Comparison of ENCODE assay signal across 8 mouse cellular contexts in genomic region chr6:29395910-29396713, GRCm38 (mm10). TPM values are rescaled to one million over a fixed set of nuclear protein-coding genes. Genes with fewer than 3 reads are reported as not detected.
DNase-seq lines count a peak whose midpoint lies in the region; ATAC-seq and TF ChIP-seq lines count a peak whose summit lies in the region.

Gene Ccdc136, plus strand, starts transcription at chr6:29396309.

- no peak within 1 kb of the TSS for H3K9ac ChIP-seq in lung, postnatal 0 days (replicated peaks; ENCODE audit: low read depth)

- peak within 1 kb of the TSS; percentile 68 for H3K4me3 ChIP-seq in hindbrain, embryonic 10.5 days
- H3K4me3 ChIP-seq in lung, postnatal 0 days (ENCODE audit: low read depth, low read length), result peak within 1 kb of the TSS; percentile 46

- TF ChIP-seq EP300 in lung, postnatal 0 days (IDR thresholded peaks at IDR 0.05), result no peak

- TF ChIP-seq CTCF in lung, postnatal 0 days (IDR thresholded peaks at IDR 0.05), result no peak

- WGBS in hindbrain, embryonic 10.5 days, result under 1% methylated on average over 49 of the region's 49 CpGs
- 2% methylated on average over 37 of the region's 49 CpGs for WGBS in lung, postnatal 0 days

- ATAC-seq in lung, postnatal 0 days, result peak; percentile 96

- peaks cover 47% of the 10 kb centered on the region for H3K27me3 ChIP-seq in hindbrain, embryonic 10.5 days (ENCODE audit: insufficient read depth, poor library complexity, severe bottlenecking)
- peaks cover 16% of the 10 kb centered on the region for H3K27me3 ChIP-seq in lung, postnatal 0 days (replicated peaks; ENCODE audit: insufficient read depth, low read length)

- no peaks in the 10 kb centered on the region for H3K9me3 ChIP-seq in hindbrain, embryonic 10.5 days
- no peaks in the 10 kb centered on the region for H3K9me3 ChIP-seq in lung, postnatal 0 days (ENCODE audit: low read length)

- peak; percentile 87 for DNase-seq in NIH3T3 (ENCODE audit: low read depth)
- DNase-seq in cerebellum, adult 9-10 months, result peak; percentile 89
- DNase-seq in frontal cortex, adult 2 months (ENCODE audit: extremely low spot score in 1 of 2, low spot score in 1 of 2), result peak; percentile 57 to 82
- DNase-seq in hindbrain, embryonic 10.5 days (ENCODE audit: low spot score), result peak; percentile 75
- peak; percentile 68 for DNase-seq in layer of hippocampus, postnatal 14 days (ENCODE audit: low spot score in 2 of 2)
- DNase-seq in lung, postnatal 0 days (ENCODE audit: low spot score), result peak; percentile 79
- peak; percentile 34 for DNase-seq in retina, adult 2 months (ENCODE audit: low read depth, low spot score)
- no peak for DNase-seq in c-Kit-positive CD71-positive TER-119-positive erythroid progenitor cells, embryonic 14.5 days (ENCODE audit: low spot score)

- H3K27ac ChIP-seq in hindbrain, embryonic 10.5 days, result peak within 1 kb of the TSS; percentile 85
- H3K27ac ChIP-seq in lung, postnatal 0 days (ENCODE audit: low read length), result no peak within 1 kb of the TSS

- H3K36me3 ChIP-seq in hindbrain, embryonic 10.5 days, result no peaks in the 10 kb centered on the region
- no peaks in the 10 kb centered on the region for H3K36me3 ChIP-seq in lung, postnatal 0 days (ENCODE audit: insufficient read depth, low read length)

- peak within 1 kb of the TSS; percentile 90 for H3K4me2 ChIP-seq in lung, postnatal 0 days (replicated peaks; ENCODE audit: low read depth, low read length)

- H3K4me1 ChIP-seq in hindbrain, embryonic 10.5 days (replicated peaks), result peaks cover 27% of the 10 kb centered on the region
- peaks cover 2% of the 10 kb centered on the region; the same call in 1 of the 2 replicates for H3K4me1 ChIP-seq in lung, postnatal 0 days (ENCODE audit: insufficient read depth, low read depth, low read length)

RNA-seq across cellular contexts. Expression of gene Ccdc136, which starts in this region (rescaled TPM):
- 90.8 and 94.1 TPM in 2 replicates for polyA plus RNA-seq in frontal cortex, adult 2 months (2012; rRNA removed)
- 21.5 and 22.4 TPM in 2 replicates for polyA plus RNA-seq in hindbrain, embryonic 10.5 days (2016; fragmentation: Nextera tagmentation; extraction: Ambion mirVana)
- 10 to 100 TPM; 60.0 to 66.7 TPM for total RNA-seq in layer of hippocampus, postnatal 14 days (2021)
- 3.0 and 4.6 TPM in 2 replicates for polyA plus RNA-seq in lung, postnatal 0 days (2015; fragmentation: Nextera tagmentation; extraction: Ambion mirVana)
